Mouse (Mus musculus) MEL (cell line): ENCODE data around the gene Cd44. TPM values are rescaled to one million over a fixed set of nuclear protein-coding genes. Genes with fewer than 3 reads are reported as not detected.

Experiments used
- DNase-seq: peaks from one replicate; pipeline ENCODE4 v3.0.0; 2011; ENCODE audit warnings: low read depth, low spot score
- H3K27ac ChIP-seq: 2 replicates; pipeline ENCODE4 v1.5.1; 2012; ENCODE audit warnings: low read depth, mild to moderate bottlenecking, control low read depth, low read length, moderate library complexity; ENCODE audit not compliant: control insufficient read depth
- H3K27me3 ChIP-seq, 2 experiments: fragments of 150-350 bp in 1 of 2; sonication (generic) in 1 of 2; 2 replicates each; pipeline ENCODE4 v1.6.1; 2012; ENCODE audit warnings: low read length in 2 of 2, mild to moderate bottlenecking in 2 of 2, improper control_type of control experiment in 1 of 2, moderate library complexity in 1 of 2; ENCODE audit not compliant: insufficient read depth in 2 of 2, control insufficient read depth in 1 of 2
- H3K36me3 ChIP-seq, 2 experiments: 2 replicates each; pipeline ENCODE4 v1.6.1; 2012 to 2014; ENCODE audit warnings: low read length in 2 of 2, improper control_type of control experiment in 1 of 2, inconsistent platforms in 1 of 2, mild to moderate bottlenecking in 1 of 2; ENCODE audit not compliant: insufficient read depth in 2 of 2, control insufficient read depth in 1 of 2
- H3K4me1 ChIP-seq, 2 experiments: fragments of 150-350 bp in 1 of 2; sonication (generic) in 1 of 2; 2 replicates each; pipeline ENCODE4 v1.6.1; 2012; ENCODE audit warnings: low read length in 2 of 2, improper control_type of control experiment in 1 of 2, mild to moderate bottlenecking in 1 of 2; ENCODE audit not compliant: insufficient read depth in 2 of 2, control insufficient read depth in 1 of 2
- H3K4me3 ChIP-seq, 2 experiments: fragments of 150-350 bp in 1 of 2; sonication (generic) in 1 of 2; 2 replicates each; pipeline ENCODE4 v1.5.1; 2012; ENCODE audit warnings: low read depth in 2 of 2, low read length in 2 of 2, mild to moderate bottlenecking in 2 of 2, moderate library complexity in 2 of 2, control low read depth in 1 of 2, improper control_type of control experiment in 1 of 2; ENCODE audit not compliant: control insufficient read depth in 1 of 2, insufficient read depth in 1 of 2
- H3K79me2 ChIP-seq: 2 replicates; pipeline ENCODE4 v1.6.1; 2012; ENCODE audit warnings: mild to moderate bottlenecking, low read length, moderate library complexity; ENCODE audit not compliant: control insufficient read depth, poor library complexity, insufficient read depth
- H3K9ac ChIP-seq: 2 replicates; pipeline ENCODE4 v1.6.1; 2012; ENCODE audit warnings: low read depth, mild to moderate bottlenecking, control low read depth, low read length, moderate library complexity; ENCODE audit not compliant: control insufficient read depth, poor library complexity, severe bottlenecking
- H3K9me3 ChIP-seq: fragments of 150-350 bp; sonication (generic); replicated peaks from 2 replicates; pipeline ENCODE4 v1.6.1; 2012; ENCODE audit warnings: mild to moderate bottlenecking, low read length, improper control_type of control experiment, moderate library complexity; ENCODE audit not compliant: insufficient read depth
- BHLHE40 ChIP-seq: IDR thresholded peaks from 2 replicates; pipeline ENCODE4 v1.6.1; 2012; ENCODE audit warnings: low read depth, mild to moderate bottlenecking, inconsistent platforms, low read length, improper control_type of control experiment, borderline replicate concordance
- CTCF ChIP-seq, 3 experiments: IDR thresholded peaks in 2 of 3; conservative IDR thresholded peaks in 1 of 3; 2 replicates each; pipeline ENCODE4 v1.5.1; 2011 to 2012; ENCODE audit warnings: low read length in 3 of 3, low read depth in 2 of 3, mild to moderate bottlenecking in 2 of 3, improper control_type of control experiment in 1 of 3, inconsistent platforms in 1 of 3, mixed read lengths in 1 of 3, moderate library complexity in 1 of 3; ENCODE audit not compliant: control insufficient read depth in 1 of 3, insufficient read depth in 1 of 3, poor library complexity in 1 of 3, severe bottlenecking in 1 of 3
- E2F4 ChIP-seq: IDR thresholded peaks from 2 replicates; pipeline ENCODE4 v1.6.1; 2011; ENCODE audit warnings: low read depth, low read length, improper control_type of control experiment, borderline replicate concordance
- ELF1 ChIP-seq: IDR thresholded peaks from 2 replicates; pipeline ENCODE4 v1.6.1; 2014; ENCODE audit warnings: low read depth, mild to moderate bottlenecking, inconsistent platforms, low read length, improper control_type of control experiment, moderate library complexity
- EP300 ChIP-seq, 2 experiments: IDR thresholded peaks; 2 replicates each; pipeline ENCODE4 v1.6.1; 2011; ENCODE audit warnings: improper control_type of control experiment in 2 of 2, low read length in 2 of 2, low read depth in 1 of 2, mild to moderate bottlenecking in 1 of 2
- ETS1 ChIP-seq: IDR thresholded peaks from 2 replicates; pipeline ENCODE4 v1.6.1; 2012; ENCODE audit warnings: low read depth, mild to moderate bottlenecking, inconsistent platforms, low read length, improper control_type of control experiment, moderate library complexity
- GABPA ChIP-seq: IDR thresholded peaks from 2 replicates; pipeline ENCODE4 v1.6.1; 2012; ENCODE audit warnings: low read depth, mild to moderate bottlenecking, inconsistent platforms, low read length, improper control_type of control experiment, moderate library complexity
- GATA1 ChIP-seq: IDR thresholded peaks from 2 replicates; pipeline ENCODE4 v1.6.1; 2011; ENCODE audit warnings: low read depth, low read length, improper control_type of control experiment
- HCFC1 ChIP-seq: IDR thresholded peaks from 2 replicates; pipeline ENCODE4 v1.6.1; 2012; ENCODE audit warnings: low read depth, mild to moderate bottlenecking, inconsistent platforms, low read length, improper control_type of control experiment, moderate library complexity
- MAFK ChIP-seq: IDR thresholded peaks from 2 replicates; pipeline ENCODE4 v1.6.1; 2011; ENCODE audit warnings: low read depth, mild to moderate bottlenecking, low read length, improper control_type of control experiment, borderline replicate concordance
- MAX ChIP-seq: IDR thresholded peaks from 2 replicates; pipeline ENCODE4 v1.6.1; 2011; ENCODE audit warnings: low read length, improper control_type of control experiment
- MAZ ChIP-seq: IDR thresholded peaks from 2 replicates; pipeline ENCODE4 v1.6.1; 2012; ENCODE audit warnings: low read depth, mild to moderate bottlenecking, inconsistent platforms, low read length, improper control_type of control experiment
- MYB ChIP-seq: IDR thresholded peaks from 2 replicates; pipeline ENCODE4 v1.6.1; 2011; ENCODE audit warnings: mild to moderate bottlenecking, low read depth, low read length, improper control_type of control experiment
- NELFE ChIP-seq: IDR thresholded peaks from 2 replicates; pipeline ENCODE4 v1.6.1; 2011; ENCODE audit warnings: low read depth, low read length, improper control_type of control experiment
- NRF1 ChIP-seq: IDR thresholded peaks from 2 replicates; pipeline ENCODE4 v1.6.1; 2014; ENCODE audit warnings: low read depth, mild to moderate bottlenecking, inconsistent platforms, low read length, improper control_type of control experiment, moderate library complexity; ENCODE audit not compliant: poor library complexity, insufficient read depth, severe bottlenecking
- POLR2A ChIP-seq, 2 experiments: IDR thresholded peaks; 2 replicates each; pipeline ENCODE4 v1.6.1; 2011 to 2012; ENCODE audit warnings: low read length in 2 of 2, mild to moderate bottlenecking in 2 of 2, control low read depth in 1 of 2, improper control_type of control experiment in 1 of 2, low read depth in 1 of 2, moderate library complexity in 1 of 2; ENCODE audit not compliant: control insufficient read depth in 1 of 2, insufficient read depth in 1 of 2, poor library complexity in 1 of 2
- POLR2AphosphoS2 ChIP-seq: IDR thresholded peaks from 2 replicates; pipeline ENCODE4 v1.6.1; 2011; ENCODE audit warnings: low read length, improper control_type of control experiment
- POLR2AphosphoS5 ChIP-seq: IDR thresholded peaks from 2 replicates; pipeline ENCODE4 v1.6.1; 2012; ENCODE audit warnings: low read depth, borderline replicate concordance, mild to moderate bottlenecking, inconsistent platforms, low read length, moderate library complexity, mixed read lengths
- RCOR1 ChIP-seq: IDR thresholded peaks from 2 replicates; pipeline ENCODE4 v1.6.1; 2012; ENCODE audit warnings: low read depth, mild to moderate bottlenecking, inconsistent platforms, low read length, improper control_type of control experiment
- SMC3 ChIP-seq: IDR thresholded peaks from 2 replicates; pipeline ENCODE4 v1.6.1; 2011; ENCODE audit warnings: low read depth, low read length, improper control_type of control experiment
- TAL1 ChIP-seq: IDR thresholded peaks from 2 replicates; pipeline ENCODE4 v1.6.1; 2012; ENCODE audit warnings: mild to moderate bottlenecking, inconsistent platforms, low read length, moderate library complexity, mixed read lengths
- TBP ChIP-seq: IDR thresholded peaks from 2 replicates; pipeline ENCODE4 v1.8.0; 2011; ENCODE audit warnings: low read depth, low read length, improper control_type of control experiment
- TCF12 ChIP-seq: IDR thresholded peaks from 2 replicates; pipeline ENCODE4 v1.6.1; 2014; ENCODE audit warnings: low read depth, mild to moderate bottlenecking, inconsistent platforms, low read length, improper control_type of control experiment, moderate library complexity
- UBTF ChIP-seq: IDR thresholded peaks from 2 replicates; pipeline ENCODE4 v1.6.1; 2012; ENCODE audit warnings: low read depth, mild to moderate bottlenecking, inconsistent platforms, low read length, improper control_type of control experiment, moderate library complexity, borderline replicate concordance; ENCODE audit not compliant: insufficient read depth
- ZC3H11A ChIP-seq: IDR thresholded peaks from 2 replicates; pipeline ENCODE4 v1.6.1; 2012; ENCODE audit warnings: low read depth, mild to moderate bottlenecking, inconsistent platforms, low read length, improper control_type of control experiment
- ZMIZ1 ChIP-seq: IDR thresholded peaks from 2 replicates; pipeline ENCODE4 v1.6.1; 2012; ENCODE audit warnings: low read depth, mild to moderate bottlenecking, inconsistent platforms, low read length, improper control_type of control experiment, moderate library complexity
- ZNF384 ChIP-seq: IDR thresholded peaks from 2 replicates; pipeline ENCODE4 v1.6.1; 2012; ENCODE audit warnings: low read depth, mild to moderate bottlenecking, inconsistent platforms, low read length, improper control_type of control experiment
- polyA plus RNA-seq, 2 experiments: library from polyadenylated mRNA; stranded (reverse) in 1 of 2; unstranded in 1 of 2; fragments of >175 nt in 1 of 2; fragments of >200 nt in 1 of 2; gene quantifications; 2 replicates each; pipeline versions ENCODE4 v1.2.1 to v1.2.4; 2012; ENCODE audit warnings: low replicate concordance in 2 of 2, low read depth in 1 of 2; ENCODE audit not compliant: insufficient read length in 2 of 2, insufficient read depth in 1 of 2, missing spikeins in 1 of 2
- total RNA-seq: library from RNA; depleted of rRNA; stranded (reverse); fragments of 300-350 nt; gene quantifications from 2 replicates; pipeline ENCODE4 v1.2.3, GENCODE M21; 2012

The Cd44 gene
- total and polyA plus RNA-seq, 3 experiments = 43.8 to 226 (median 53.9) TPM

DNA sequence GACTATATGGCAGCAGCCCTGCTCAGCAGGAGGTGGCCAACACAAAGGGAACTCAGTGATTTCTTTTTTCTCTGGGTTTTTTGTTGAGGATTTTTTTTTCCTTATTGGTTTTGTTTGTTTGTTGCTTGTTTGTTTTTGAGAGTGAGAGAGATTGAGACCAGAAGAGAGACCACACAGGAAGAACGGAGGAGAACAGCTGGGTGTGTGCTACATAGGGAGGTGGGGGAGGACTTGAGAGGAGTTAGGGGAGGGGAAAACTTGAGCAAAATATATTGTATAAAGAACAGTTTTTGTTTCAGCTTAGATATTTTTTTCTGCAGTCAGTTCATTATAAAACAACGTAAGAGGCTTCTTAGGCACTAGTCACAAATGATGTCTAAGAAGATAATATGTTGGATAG lies 103.3 kb downstream of the Cd44 start:
- TF ChIP-seq RCOR1 (no peak), ZMIZ1 (no peak), ETS1 (no peak), UBTF (no peak), POLR2AphosphoS5 (no peak), ELF1 (no peak), POLR2AphosphoS2 (no peak), HCFC1 (no peak), POLR2A (IDR thresholded peaks at IDR 0.05; ENCODE audit: control insufficient read depth in 1 of 2, insufficient read depth in 1 of 2, low read depth in 1 of 2, low read length in 2 of 2, poor library complexity in 1 of 2) (no peak), E2F4 (no peak), CTCF (IDR thresholded peaks at IDR 0.05 in 2 of 3, conservative IDR thresholded peaks at IDR 0.05 in 1 of 3; ENCODE audit: control insufficient read depth in 1 of 3, insufficient read depth in 1 of 3, low read depth in 2 of 3, low read length in 3 of 3, poor library complexity in 1 of 3, severe bottlenecking in 1 of 3) (no peak), EP300 (IDR thresholded peaks at IDR 0.05; ENCODE audit: low read depth in 1 of 2, low read length in 2 of 2) (no peak), NRF1 (no peak), GABPA (no peak), TAL1 (no peak), MAX (no peak), BHLHE40 (no peak)
- no peak for DNase-seq
- no peaks in the 10 kb centered on the region; a peak in 1 of 4 replicates for H3K27me3 ChIP-seq
- no peaks in the 10 kb centered on the region for H3K79me2 ChIP-seq
- H3K9ac ChIP-seq = no peak overlapping the region
- H3K4me3 ChIP-seq = no peak overlapping the region
- no peaks in the 10 kb centered on the region for H3K9me3 ChIP-seq
- H3K36me3 ChIP-seq = peaks cover 0 to 5% of the 10 kb centered on the region in 2 experiments; a peak in 2 of 4 replicates
- H3K27ac ChIP-seq = no peak overlapping the region
- peaks cover 0 to 9% of the 10 kb centered on the region in 2 experiments; a peak in 2 of 4 replicates for H3K4me1 ChIP-seq

DNA sequence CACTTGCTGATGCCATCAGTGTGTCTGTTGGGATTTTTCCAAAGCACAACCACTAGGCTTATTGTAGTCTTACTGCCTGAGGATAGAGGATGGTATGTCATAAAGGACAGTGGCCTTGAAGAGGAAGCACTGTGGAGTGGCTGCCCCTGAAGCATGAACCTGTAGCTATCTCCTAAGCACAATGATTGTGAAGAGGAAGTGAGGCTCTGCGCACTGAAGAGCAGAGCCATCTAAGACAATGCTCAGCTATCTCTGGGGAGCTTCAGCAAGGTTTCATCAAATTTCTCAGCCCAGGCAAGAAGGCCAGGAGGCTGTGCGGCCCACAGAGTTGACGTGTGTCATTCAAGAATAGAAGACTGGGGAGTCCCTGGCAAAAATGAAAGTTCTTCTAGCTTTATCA lies 106.4 kb downstream of the Cd44 start:
- Histone ChIP-seq H3K4me3 (no peak overlapping the region), H3K9me3 (no peaks in the 10 kb centered on the region), H3K79me2 (no peaks in the 10 kb centered on the region), H3K4me1 (peaks cover 0 to 9% of the 10 kb centered on the region in 2 experiments; a peak in 2 of 4 replicates), H3K27me3 (peaks cover 0 to 2% of the 10 kb centered on the region in 2 experiments; a peak in 3 of 4 replicates), H3K36me3 (peaks cover 0 to 5% of the 10 kb centered on the region in 2 experiments; a peak in 2 of 4 replicates)
- TF ChIP-seq UBTF (no peak), MAX (no peak), MYB (no peak), NELFE (no peak), ZNF384 (no peak), TCF12 (no peak), MAFK (no peak), GATA1 (peak; percentile 24; the same call in 1 of the 2 replicates), MAZ (no peak), TBP (no peak), EP300 (IDR thresholded peaks at IDR 0.05; ENCODE audit: low read depth in 1 of 2, low read length in 2 of 2) (peak in 1 of 2 experiments; percentile 46; a peak in 1 of 4 replicates), BHLHE40 (no peak), ZC3H11A (no peak), SMC3 (peak; percentile 43), ZMIZ1 (no peak)
- TF ChIP-seq, all 39 proteins: peak for 3
- H3K27ac ChIP-seq = no peak overlapping the region
- peak; percentile 87 for DNase-seq
- no peak overlapping the region for H3K9ac ChIP-seq
